Mouse (Mus musculus) frontal cortex, adult (tissue): ENCODE data around the gene Lgals2.
"Not testable (repeated sequence)": the region's sequence is repeated elsewhere in the genome, so short reads cannot be mapped to it uniquely, and the experiment has no call there.

Source experiments
- ATAC-seq: cut with Nextera tagmentation; 2 replicates; pipeline ENCODE4 v1.9.2; 2017; ENCODE audit warnings: mild to moderate bottlenecking, moderate library complexity, mixed read lengths; ENCODE audit not compliant: low TSS enrichment

Gene Lgals2

DNA sequence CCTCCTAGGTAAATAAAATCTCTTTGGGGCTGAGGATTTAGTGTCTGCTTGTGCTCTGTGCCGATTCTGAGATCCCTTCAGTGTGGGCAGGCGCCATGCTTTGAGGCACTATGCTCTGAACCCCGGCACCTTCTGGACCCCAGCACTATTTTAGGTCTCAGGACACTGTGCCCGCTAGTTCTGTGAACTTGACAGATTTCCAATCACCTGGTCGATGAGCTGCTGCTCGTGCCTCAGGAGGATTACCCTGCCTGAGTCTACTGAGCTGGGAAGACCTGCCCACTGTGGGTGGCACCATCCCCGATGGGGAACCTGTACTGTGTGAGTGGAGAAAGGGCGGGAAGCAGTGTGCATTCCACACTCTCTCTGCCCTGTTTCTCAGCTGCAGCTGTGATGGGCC is 19.7 kb upstream of the Lgals2 start:
- ATAC-seq: no peak

DNA sequence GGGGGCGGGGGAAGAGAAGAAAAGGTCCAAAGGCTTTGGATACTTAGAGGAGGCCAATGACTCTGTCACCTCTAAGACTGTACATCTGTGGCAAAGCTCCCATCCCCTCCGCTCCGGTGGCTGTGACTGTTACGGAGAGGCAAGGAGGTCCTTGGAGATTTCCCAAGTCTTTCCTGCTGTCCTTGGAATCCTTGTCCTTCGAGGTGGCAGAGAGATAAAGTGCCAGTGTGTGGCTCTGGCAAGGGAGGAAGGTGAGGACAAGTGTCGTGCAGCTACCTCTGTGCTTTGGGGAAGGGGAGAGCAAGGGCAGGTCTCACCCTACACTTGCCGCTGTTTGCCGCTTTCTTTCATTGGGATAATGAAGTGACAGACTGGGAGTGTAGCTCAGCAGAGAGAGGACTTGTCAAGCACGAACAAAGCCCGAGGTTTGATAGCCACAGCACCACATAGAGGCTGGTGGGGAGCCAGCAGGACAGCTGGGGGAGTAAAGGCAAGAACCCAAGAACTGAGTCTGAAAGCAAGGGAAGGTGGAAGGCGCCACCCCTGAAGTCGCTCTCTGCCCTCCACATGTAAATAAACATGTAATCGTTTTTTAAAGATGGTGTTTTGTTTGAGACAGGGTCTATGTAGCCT is 18.6 kb upstream of the Lgals2 start:
- no peak for ATAC-seq

DNA sequence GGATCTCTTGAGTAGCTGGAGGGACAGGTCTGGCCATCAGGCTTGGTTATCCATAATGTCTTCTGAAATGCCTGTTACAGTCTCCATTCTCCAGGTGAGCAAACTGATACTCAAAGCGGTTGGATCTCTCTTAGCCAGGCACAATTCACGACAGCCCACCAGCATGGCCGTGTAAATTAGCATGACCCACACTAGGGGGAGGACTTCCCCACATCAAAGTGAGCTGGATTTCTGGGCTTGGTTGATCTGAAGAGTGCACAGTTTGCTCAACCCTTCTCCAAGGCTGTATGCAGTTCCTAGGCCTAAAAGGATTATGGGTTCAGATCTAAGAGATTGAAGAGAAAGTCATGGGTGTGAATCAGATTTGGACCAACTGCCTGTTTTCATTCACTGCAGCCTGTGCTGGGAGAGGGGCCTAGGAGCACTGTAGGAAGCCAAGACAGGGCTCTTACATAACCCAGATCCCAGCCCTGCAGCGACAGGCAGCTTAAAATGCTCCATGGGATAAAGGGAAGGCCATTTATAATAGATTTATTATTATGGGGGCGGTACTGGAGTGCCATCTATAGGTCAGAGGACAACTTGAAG is 16.8 kb upstream of the Lgals2 start:
- no peak for ATAC-seq

DNA sequence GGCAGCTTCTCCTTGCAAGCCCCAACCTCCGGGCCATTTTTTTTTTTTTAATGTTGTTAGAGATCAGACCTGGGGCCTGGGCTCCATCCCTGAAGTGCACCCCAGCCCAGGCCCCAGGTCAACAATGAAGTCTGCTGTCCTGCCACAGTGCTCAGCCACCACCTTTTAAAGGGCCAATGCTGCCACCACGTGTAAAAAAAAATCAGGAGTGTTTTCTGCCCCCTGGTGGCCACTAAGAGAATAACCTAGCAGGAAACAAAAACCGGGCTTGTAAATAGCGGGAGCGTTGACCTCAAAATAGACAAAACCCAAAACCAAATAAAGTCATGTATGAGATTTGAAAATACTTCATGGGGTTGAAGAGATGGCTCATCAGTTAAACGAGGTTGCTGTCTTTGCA is 14.4 kb upstream of the Lgals2 start:
- ATAC-seq: no peak

DNA sequence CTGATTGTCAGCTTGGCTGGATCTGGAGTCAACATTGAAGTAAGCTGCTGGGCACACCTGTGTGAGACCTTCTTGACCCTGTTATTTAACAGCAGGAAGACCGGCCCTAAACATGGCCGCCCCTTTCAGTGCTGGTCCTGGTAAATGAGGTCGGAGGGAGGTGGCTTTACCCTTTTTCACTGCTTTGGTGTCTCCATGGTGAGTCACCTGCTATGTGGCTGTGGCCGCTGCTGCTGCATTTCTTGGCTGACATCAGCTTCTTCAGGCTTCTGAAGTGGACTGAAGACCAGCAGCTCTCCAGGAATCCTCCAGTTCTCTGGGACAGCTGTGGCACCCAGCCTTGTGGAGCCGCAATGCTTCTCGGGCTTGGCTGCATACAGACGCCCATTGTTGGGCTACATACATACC is 13.5 kb upstream of the Lgals2 start:
- peak; percentile 25; the same call in 1 of the 2 replicates for ATAC-seq

DNA sequence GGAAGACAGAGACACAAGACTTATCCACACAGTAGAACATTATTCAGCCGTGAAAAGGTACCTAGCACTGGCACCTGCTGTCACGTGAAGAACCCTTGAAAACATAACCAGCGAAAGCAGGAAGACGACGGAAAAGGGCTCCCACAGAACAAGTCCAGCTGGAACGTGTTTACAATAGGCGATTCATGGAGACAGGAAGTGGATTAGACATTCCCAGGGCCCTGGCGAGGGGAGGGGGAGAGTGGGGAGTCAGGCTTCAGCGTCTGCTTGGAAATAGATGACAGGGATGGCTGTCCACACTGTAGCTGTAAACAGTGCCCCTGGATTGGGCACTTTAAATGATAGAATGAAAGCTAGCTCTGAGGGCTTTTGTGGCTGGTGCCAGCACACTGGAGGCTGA is 13.1 kb upstream of the Lgals2 start:
- ATAC-seq: no peak

DNA sequence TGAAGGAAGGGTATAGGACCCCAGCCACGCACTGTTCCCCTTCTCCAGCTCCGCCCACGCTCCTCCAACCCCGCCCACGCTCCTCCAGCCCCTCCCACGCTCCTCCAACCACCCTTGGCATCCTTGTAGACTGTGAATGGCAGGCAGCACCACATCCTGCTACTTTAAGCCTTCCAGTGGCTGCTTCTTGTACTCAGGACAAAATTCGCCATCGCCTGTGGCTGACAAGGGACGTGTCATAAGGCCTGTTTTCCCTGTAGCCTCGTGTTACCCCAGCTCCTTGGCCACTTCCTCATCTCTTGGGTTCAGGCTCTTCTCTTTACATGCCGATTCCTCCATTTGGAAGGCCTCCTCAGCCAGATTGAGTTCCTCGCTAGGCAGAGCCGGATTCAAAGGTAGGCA is 8.5 kb upstream of the Lgals2 start:
- ATAC-seq: no peak

DNA sequence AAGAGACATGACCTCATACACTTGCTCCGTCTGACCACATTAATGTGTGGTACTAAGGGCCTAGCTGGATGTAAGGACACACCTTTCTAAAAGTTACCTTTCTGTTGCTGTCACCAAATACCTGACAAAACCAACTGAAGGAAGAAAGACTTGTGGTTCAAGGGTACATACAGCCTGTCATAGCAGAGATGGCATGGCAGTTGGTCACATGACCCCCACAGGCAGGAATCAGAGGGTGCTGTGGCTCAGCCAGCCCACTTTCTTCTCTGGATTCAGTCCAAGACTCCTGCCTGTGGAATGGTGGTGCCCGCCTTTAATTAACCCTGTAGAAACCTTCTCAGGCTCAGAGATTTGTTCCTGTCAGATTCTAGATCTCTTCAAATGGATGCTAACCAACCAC is 7.8 kb upstream of the Lgals2 start:
- ATAC-seq: no peak

DNA sequence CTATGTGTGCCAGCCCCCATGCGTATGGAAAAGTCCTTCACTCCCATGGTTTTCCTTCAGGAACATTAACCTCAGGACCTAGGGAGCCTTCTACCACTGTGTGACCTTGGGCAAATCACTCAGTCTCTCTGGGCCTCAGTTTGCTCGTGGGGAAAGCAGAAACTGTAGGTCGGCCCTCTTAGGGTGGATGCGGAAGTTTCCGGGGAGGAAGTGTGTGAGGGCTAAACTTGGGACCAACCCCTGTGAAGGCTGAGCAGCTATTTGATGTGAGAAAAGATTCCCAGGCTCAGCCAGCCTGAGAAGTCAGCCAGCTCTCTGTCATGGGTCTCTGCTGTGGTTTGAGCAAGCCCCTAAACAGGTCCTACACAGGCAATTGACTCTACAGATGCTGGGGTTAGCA is 7.0 kb upstream of the Lgals2 start:
- ATAC-seq: no peak

DNA sequence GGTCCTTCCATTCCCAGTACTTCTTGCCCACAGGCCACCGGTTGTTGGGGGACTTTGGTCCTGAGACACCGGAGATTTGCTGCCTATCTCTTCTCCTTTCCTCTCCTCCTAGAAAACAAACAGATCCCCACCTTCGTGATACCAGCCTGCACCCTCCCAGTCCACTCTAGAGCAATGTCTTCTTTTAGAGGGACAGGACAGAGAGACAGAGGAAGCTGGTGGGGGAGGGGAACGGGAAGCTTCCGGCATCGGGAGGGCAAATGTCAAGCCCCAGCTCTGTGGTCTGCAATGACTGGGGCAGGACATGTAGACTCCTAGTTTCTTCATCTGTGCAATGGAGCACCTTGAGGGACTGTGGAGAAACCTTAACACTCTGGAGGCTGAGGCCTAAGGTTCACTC is 4.4 kb upstream of the Lgals2 start:
- no peak for ATAC-seq

DNA sequence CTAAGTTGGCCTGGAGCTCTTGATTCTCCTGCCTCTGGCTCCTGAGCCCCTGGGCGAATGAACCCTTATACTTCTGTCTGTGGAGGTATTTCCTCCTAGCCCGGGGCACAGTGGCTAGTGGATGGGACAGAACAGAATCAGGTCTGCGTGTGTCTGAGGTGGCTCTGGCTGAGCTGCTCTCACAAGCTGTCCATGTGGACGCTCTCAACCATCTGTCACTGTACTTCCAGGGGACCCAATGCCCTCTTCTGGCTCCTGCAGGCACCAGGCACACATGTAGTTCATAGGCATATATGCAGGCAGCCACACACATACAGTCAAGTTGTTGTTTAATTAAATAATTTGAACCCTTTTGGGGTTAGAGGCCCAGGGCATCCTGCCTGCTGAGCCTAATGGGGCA is 4.0 kb upstream of the Lgals2 start:
- no peak for ATAC-seq

DNA sequence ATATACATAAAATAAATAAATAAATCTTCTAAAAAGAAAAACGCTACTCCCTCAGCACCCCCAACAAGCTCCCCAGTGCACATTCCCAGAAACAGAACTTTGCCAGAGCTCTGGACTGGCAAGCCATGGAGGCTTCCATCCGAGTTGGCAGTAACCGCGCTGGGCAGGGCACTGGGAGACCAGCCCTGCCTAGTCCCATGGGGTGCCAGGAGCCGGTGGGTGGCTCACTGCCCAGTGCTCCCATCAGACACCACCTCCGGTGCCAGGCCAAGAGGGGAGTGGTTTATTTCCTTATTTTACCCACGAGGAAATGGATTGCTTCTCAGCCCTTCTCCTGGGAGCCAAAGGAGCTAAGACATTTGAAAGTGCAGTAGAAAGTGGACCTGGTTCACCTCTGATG is 1.7 kb upstream of the Lgals2 start:
- peak; percentile 47; the same call in 1 of the 2 replicates for ATAC-seq

DNA sequence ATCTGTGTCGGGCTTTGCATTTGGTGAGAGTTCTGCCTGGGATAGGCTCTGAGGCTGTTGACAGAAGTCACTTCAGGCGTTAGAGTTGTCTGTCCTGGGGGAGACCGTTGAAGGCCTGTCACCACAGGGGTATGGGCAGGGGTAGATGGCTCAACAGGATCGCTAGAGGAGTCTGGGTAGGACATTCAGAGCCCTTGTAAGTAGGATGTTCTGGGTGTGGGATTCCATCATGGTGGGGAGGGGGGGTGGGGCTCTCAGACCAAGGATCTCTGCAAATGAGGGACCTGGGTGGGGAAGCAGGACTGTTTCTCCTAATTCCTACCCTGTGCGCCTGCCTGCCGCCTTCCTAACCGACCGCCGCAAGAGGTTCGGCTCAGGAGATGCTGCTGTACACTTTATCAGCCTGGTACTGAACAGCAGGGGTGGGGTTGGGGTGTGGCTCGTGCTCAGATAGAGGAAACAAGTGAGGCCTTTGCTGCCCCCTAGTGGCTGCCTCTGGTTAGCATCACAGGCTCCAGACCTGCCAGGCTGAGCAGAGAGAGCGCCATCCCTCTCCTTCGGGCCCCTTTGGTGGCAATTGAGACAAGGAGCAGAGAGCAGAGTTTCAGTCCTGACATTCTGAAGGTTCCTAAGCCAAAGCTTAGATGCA is 3.7 kb downstream of the Lgals2 start:
- ATAC-seq: peak; percentile 85

DNA sequence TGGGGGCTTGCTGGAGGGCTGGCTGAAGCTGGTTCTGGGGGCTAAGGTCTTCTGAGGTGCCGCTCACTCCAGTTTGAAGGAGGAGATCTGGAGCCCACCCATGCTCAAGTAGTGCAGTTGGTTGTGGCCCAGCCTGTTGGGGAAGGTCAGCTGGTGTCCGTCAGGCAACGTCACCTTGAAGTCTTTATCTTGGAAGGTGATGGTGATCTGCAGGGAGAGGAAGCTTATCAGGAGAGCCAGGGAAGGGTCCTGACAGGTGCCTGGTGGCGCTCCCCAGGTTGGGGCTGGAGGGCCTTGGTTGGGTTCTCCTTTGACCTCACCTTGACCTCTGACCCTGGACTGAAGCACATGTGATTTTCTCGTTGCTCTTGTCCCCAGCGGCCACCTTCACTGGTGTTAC is 4.4 kb downstream of the Lgals2 start:
- ATAC-seq: no peak

DNA sequence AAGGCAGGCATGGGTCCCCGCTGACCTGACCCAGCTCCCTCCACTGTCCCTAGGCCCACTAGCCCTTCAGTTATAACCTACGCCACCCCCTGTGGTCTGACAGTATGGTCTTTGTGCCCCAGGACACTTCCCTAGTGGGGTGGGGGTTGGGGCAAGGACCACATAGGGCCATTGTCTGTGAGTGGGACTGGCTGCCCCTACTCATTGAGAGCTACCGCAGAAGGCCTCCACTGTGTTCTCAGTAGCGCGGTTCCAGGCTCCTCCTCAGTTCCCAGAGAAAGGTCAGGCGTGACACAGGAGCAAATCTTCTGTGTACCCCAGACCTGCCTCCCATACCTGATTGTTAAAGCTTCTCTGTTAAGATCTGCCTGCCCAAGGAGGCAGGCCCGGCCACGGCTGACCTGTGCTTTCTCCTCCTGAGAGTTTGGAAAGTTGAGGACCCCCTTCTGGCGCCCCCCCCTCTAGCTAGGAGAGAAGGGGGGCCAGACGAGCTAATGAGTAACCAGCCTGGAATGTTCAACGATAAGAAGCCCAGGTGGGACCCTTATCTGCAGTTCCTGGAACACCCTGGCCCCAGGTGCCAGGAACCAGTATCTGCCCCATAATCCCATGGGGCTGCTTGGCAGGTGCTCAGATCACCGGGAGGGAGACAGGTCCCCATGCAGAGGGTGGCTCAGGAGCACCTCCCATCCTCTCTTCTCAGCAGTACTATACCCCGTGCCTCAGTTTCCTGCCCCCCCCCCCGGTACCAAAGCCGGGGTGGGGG is 5.1 kb downstream of the Lgals2 start:
- ATAC-seq: peak; percentile 32; the same call in 1 of the 2 replicates

DNA sequence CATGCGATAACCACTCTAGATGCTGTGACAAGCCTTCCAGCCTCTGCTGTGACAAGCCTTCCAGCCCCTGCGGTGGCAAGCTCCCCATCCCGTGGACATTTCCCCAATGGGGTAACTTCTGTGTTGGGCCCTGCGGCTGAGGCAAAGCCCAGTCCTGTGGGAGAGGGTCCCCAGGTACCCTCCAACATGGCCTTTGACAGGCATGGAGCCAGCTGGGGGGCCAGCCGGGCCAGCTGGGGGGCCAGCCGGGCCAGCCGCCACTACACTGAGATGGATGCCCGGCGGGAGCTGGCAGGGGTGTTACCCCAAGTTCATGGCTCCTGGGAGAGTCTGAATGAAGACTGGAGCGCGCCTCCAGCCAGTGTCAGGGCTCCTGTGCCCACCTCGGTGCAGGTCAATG is 5.8 kb downstream of the Lgals2 start:
- no peak for ATAC-seq

DNA sequence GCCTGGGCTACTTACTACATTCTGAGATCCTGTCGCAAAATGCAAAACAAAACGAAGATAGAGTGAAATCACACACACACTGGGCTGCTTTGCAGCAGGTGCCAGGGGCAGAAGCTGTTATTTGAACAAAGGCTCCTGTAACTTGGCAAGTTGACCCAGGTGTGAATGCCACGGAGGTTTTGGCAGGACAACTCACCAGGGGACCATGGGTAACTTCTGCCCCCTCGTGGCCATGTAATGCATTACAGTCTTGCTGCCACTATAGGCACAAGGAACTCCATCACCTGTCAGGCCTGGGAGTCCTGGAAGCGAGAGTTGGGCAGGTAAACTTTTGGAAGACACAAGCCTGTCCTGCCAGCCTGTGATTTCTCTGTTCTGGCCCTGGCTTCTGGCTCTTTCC is 6.9 kb downstream of the Lgals2 start:
- ATAC-seq: no peak

DNA sequence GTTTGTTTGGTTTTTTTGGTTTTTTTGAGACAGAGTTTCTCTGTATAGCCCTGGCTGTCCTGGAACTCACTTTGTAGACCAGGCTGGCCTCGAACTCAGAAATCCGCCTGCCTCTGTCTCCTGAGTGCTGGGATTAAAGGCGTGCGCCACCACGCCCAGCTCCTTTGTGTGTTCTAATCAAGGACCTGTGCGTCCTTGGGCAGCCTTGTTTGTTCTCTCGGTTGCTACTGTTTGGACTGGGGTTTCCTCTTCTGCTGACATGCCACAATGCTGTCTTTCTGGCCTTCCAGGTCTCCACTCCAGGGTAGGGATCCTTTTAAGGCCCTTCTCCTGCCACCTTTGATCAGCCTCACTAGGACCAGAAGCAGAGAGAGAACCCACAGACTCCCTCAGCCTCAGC is 8.5 kb downstream of the Lgals2 start:
- not testable (repeated sequence) for ATAC-seq

DNA sequence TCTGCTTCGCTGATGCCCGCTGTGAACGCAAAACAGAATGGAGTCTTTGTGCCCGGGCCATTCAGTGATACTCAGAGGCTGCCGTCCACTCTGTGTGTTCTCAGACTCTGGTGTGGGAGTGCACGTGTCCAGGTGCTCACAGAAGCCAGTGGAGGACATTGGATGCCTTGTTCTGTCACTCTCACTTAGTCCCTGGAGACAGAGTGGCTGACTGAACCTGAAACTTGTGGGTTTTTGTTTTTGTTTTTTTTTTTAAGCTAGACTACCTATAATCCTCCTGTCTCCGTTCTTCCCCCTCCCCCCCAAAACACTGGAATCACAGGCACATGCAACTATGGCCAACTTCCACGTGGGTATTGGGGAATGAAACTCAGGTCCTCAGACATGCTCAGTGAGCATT is 9.0 kb downstream of the Lgals2 start:
- no peak for ATAC-seq

DNA sequence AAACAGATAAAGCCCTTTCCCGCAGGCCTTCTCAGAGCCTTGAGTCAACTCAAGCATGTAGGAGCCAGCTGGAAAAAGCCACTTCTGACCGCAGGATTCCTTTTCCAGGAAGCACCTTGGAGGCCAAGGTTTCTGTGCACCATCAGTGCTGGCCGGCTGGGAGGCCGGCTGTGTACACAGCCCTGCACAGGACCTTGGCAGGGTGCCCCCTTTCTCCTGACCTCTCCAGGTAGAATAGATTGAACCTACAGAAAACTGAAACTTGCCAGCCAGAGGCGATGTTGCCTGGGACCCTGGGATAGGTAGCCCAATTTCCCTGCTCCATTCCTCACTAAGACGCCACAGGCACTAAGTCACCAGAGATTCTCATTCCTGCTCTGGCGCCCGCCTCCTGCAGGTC is 9.5 kb downstream of the Lgals2 start:
- ATAC-seq: no peak

DNA sequence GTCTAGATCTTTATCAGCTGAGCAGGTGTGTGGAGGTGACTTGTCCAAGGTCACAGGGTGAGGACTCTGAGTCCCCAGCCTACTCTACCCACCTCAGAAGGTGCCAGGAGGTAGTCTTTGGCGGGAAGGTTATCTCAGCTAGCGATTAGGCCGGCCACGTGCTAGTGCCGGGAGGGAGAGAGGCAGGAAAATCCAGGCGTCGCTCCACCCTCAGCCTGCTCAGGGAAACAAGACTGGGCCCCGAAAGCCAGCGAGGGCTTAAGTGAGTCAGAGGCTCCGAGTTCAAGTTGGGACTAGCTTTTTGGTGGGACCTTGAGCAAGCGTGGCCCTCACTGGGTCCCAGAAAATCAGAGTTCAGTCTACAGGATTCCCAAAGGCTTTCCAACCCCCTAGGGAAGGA is 10.0 kb downstream of the Lgals2 start:
- ATAC-seq: no peak

DNA sequence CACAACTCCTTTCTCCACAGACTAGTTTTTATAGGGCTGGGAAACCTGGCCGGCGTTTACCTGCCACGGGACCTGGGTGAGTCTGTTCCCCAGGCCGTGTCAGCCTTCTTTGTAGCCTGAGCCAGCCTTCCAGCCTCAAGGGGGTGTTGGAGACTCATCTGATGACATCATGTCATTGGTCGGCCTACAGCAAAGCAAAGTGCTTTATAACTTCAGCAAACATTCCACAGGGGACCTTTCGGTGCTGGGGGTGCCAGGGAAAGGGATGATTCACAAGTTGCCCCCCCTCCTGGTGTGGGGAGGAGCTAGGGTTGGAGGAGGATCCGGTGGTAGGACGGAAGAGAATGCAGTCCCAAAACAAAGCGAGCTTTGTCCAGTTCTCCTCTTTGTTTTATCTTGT is 10.5 kb downstream of the Lgals2 start:
- no peak for ATAC-seq
